Mouse (Mus musculus): ENCODE data around the gene Ascc2. TPM values are rescaled to one million over a fixed set of nuclear protein-coding genes. Genes with fewer than 3 reads are reported as not detected.

Ascc2 gene
- polyA plus RNA-seq (2012; rRNA removed) = 27.3 and 27.8 TPM in 2 replicates

GRCm38 (mm10) chr11:4637534-4638234, at the start of gene Ascc2:
Gene Ascc2 (plus strand): TSS chr11:4637747.

GRCm38 (mm10) chr11:4594608-4595500, 42.7 kb upstream of the Ascc2 start, which contains the start of gene Mtmr3:
Gene Mtmr3 (minus strand): TSS chr11:4594863.

GRCm38 (mm10) chr11:4620017-4620485, 17.5 kb upstream of the Ascc2 start, which contains the start of gene Gm11032:
Gene Gm11032 (plus strand): TSS chr11:4620067.

GRCm38 (mm10) chr11:4704072-4704964, 66.8 kb downstream of the Ascc2 start, which contains the start of the genes Uqcr10 and Zmat5:
Gene Uqcr10 (minus strand): TSS chr11:4704342.
Gene Zmat5 (plus strand): TSS chr11:4704678.

Other genes starting within 250 kb of the Ascc2 start
- gene Hormad2, start 196.6 kb upstream of the Ascc2 start, polyA plus RNA-seq (2012; rRNA removed) = 0.08 and 0.09 TPM in 2 replicates
- gene Mtmr3, start 42.9 kb upstream of the Ascc2 start, polyA plus RNA-seq (2012; rRNA removed) = 36.0 and 39.5 TPM in 2 replicates
- gene Gm11032, start 17.7 kb upstream of the Ascc2 start, polyA plus RNA-seq (2012; rRNA removed) = not detected in 2 replicates
- 783 and 918 TPM in 2 replicates for gene Uqcr10, start 66.6 kb downstream of the Ascc2 start, polyA plus RNA-seq (2012; rRNA removed)
- 46.8 and 52.4 TPM in 2 replicates for gene Zmat5, start 66.9 kb downstream of the Ascc2 start, polyA plus RNA-seq (2012; rRNA removed)
- 4.7 and 5.8 TPM in 2 replicates for gene Cabp7, start 109.0 kb downstream of the Ascc2 start, polyA plus RNA-seq (2012; rRNA removed)
- gene Nf2, start 211.8 kb downstream of the Ascc2 start, polyA plus RNA-seq (2012; rRNA removed) = 82.1 and 82.3 TPM in 2 replicates
- gene Nipsnap1, start 236.2 kb downstream of the Ascc2 start, polyA plus RNA-seq (2012; rRNA removed) = 106 and 108 TPM in 2 replicates